Mouse (Mus musculus): ENCODE results near the gene Bhlha15. TPM values are rescaled to one million over a fixed set of nuclear protein-coding genes. Genes with fewer than 3 reads are reported as not detected.

Gene Bhlha15
- polyA plus RNA-seq, 1 experiment from 2014 or later = 0.08 TPM

GRCm38 (mm10) chr5:144195567-144195966 lies 5.5 kb downstream of the Bhlha15 start:
- no peak overlapping the region for H3K9ac ChIP-seq

GRCm38 (mm10) chr5:144200616-144201015 lies 10.5 kb downstream of the Bhlha15 start:
- Histone ChIP-seq H3K4me2 (replicated peaks) (no peak overlapping the region), H3K4me1 (no peaks in the 10 kb centered on the region), H3K4me3 (no peak overlapping the region), H3K27ac (no peak overlapping the region), H3K9me3 (replicated peaks) (0 out of 2 replicates have a peak, but pooled peaks cover 9% of the 10 kb centered on the region), H3K27me3 (no peaks in the 10 kb centered on the region), H3K36me3 (peaks cover 67% of the 10 kb centered on the region), H3K9ac (no peak overlapping the region)
- 90% methylated on average over 11 of the region's 11 CpGs for WGBS
- no peak for ATAC-seq (ENCODE audit: low FRiP score)

More at GRCm38 (mm10) chr5:144195567-144195966, 5.5 kb downstream of the Bhlha15 start:
- H3K9me3 ChIP-seq (replicated peaks) = no peaks in the 10 kb centered on the region
- H3K27me3 ChIP-seq = no peaks in the 10 kb centered on the region; the same call in 1 of the 2 replicates
- no peak overlapping the region for H3K27ac ChIP-seq
- H3K36me3 ChIP-seq = peaks cover 40% of the 10 kb centered on the region
- H3K4me2 ChIP-seq (replicated peaks) = no peak overlapping the region
- peaks cover 6% of the 10 kb centered on the region for H3K4me1 ChIP-seq
- 95% methylated on average over 8 of the region's 8 CpGs for WGBS
- H3K4me3 ChIP-seq = no peak overlapping the region
- no peak for ATAC-seq (ENCODE audit: low FRiP score)

GRCm38 (mm10) chr5:144202430-144202829 lies 12.3 kb downstream of the Bhlha15 start:
- H3K27ac ChIP-seq = no peak overlapping the region
- no peak overlapping the region for H3K9ac ChIP-seq
- H3K4me3 ChIP-seq = no peak overlapping the region
- peaks cover 82% of the 10 kb centered on the region for H3K36me3 ChIP-seq
- 0 out of 2 replicates have a peak, but pooled peaks cover 9% of the 10 kb centered on the region for H3K9me3 ChIP-seq (replicated peaks)
- no peak overlapping the region for H3K4me2 ChIP-seq (replicated peaks)
- no peaks in the 10 kb centered on the region for H3K4me1 ChIP-seq
- ATAC-seq (ENCODE audit: low FRiP score) = no peak
- WGBS = 96% methylated on average over 6 of the region's 6 CpGs
- H3K27me3 ChIP-seq = no peaks in the 10 kb centered on the region

- H3K27ac ChIP-seq = no peak overlapping the region
- H3K27me3 ChIP-seq = no peaks in the 10 kb centered on the region
- no peaks in the 10 kb centered on the region for H3K4me1 ChIP-seq
- H3K9me3 ChIP-seq (replicated peaks) = 0 out of 2 replicates have a peak, but pooled peaks cover 9% of the 10 kb centered on the region
- no peak overlapping the region for H3K9ac ChIP-seq
- ATAC-seq (ENCODE audit: low FRiP score) = no peak
- H3K36me3 ChIP-seq = peaks cover 82% of the 10 kb centered on the region
- WGBS = 92% methylated on average over 10 of the region's 10 CpGs
- H3K4me2 ChIP-seq (replicated peaks) = no peak overlapping the region
- no peak overlapping the region for H3K4me3 ChIP-seq
Measured at GRCm38 (mm10) chr5:144203398-144203959, 13.4 kb downstream of the Bhlha15 start.

- H3K9me3 ChIP-seq (replicated peaks) = 0 out of 2 replicates have a peak, but pooled peaks cover 9% of the 10 kb centered on the region
- WGBS = 93% methylated on average over 12 of the region's 12 CpGs
- H3K9ac ChIP-seq = no peak overlapping the region
- no peak for ATAC-seq (ENCODE audit: low FRiP score)
- no peak overlapping the region for H3K4me3 ChIP-seq
- H3K36me3 ChIP-seq = peaks cover 78% of the 10 kb centered on the region
- no peak overlapping the region for H3K27ac ChIP-seq
- no peak overlapping the region for H3K4me2 ChIP-seq (replicated peaks)
- no peaks in the 10 kb centered on the region for H3K27me3 ChIP-seq
- no peaks in the 10 kb centered on the region for H3K4me1 ChIP-seq
Measured at GRCm38 (mm10) chr5:144204303-144204702, 14.2 kb downstream of the Bhlha15 start.

- Histone ChIP-seq H3K4me2 (replicated peaks) (no peak overlapping the region), H3K27me3 (no peaks in the 10 kb centered on the region), H3K4me3 (no peak overlapping the region), H3K4me1 (no peaks in the 10 kb centered on the region), H3K9me3 (replicated peaks) (0 out of 2 replicates have a peak, but pooled peaks cover 9% of the 10 kb centered on the region), H3K9ac (no peak overlapping the region), H3K27ac (no peak overlapping the region), H3K36me3 (peaks cover 81% of the 10 kb centered on the region)
- whole genome bisulfite sequencing = 72% methylated on average over 10 of the region's 10 CpGs
- ATAC-seq (ENCODE audit: low FRiP score) = no peak
Measured at GRCm38 (mm10) chr5:144204911-144205310, 14.8 kb downstream of the Bhlha15 start.

- no peaks in the 10 kb centered on the region for H3K27me3 ChIP-seq
- WGBS = 94% methylated on average over 15 of the region's 15 CpGs
- H3K4me2 ChIP-seq (replicated peaks) = no peak overlapping the region
- H3K9ac ChIP-seq = no peak overlapping the region
- H3K4me3 ChIP-seq = no peak overlapping the region
- H3K9me3 ChIP-seq (replicated peaks) = 0 out of 2 replicates have a peak, but pooled peaks cover 9% of the 10 kb centered on the region
- H3K27ac ChIP-seq = no peak overlapping the region
- H3K4me1 ChIP-seq = no peaks in the 10 kb centered on the region
- peaks cover 83% of the 10 kb centered on the region for H3K36me3 ChIP-seq
- ATAC-seq (ENCODE audit: low FRiP score) = no peak
Measured at GRCm38 (mm10) chr5:144206069-144206468, 16.0 kb downstream of the Bhlha15 start.

- H3K27me3 ChIP-seq = no peaks in the 10 kb centered on the region
- 49% methylated on average over 11 of the region's 11 CpGs for WGBS
- no peaks in the 10 kb centered on the region for H3K4me1 ChIP-seq
- H3K27ac ChIP-seq = no peak overlapping the region
- ATAC-seq (ENCODE audit: low FRiP score) = peak; percentile 33; the same call in 1 of the 2 replicates
- no peak overlapping the region for H3K9ac ChIP-seq
- H3K9me3 ChIP-seq (replicated peaks) = 0 out of 2 replicates have a peak, but pooled peaks cover 4% of the 10 kb centered on the region
- H3K4me3 ChIP-seq = no peak overlapping the region
- H3K4me2 ChIP-seq (replicated peaks) = no peak overlapping the region
- peaks cover 85% of the 10 kb centered on the region for H3K36me3 ChIP-seq
Measured at GRCm38 (mm10) chr5:144207478-144207877, 17.4 kb downstream of the Bhlha15 start.

- WGBS = 26% methylated on average over 7 of the region's 7 CpGs
- no peak overlapping the region for H3K9ac ChIP-seq
- no peak for ATAC-seq (ENCODE audit: low FRiP score)
- no peak overlapping the region for H3K27ac ChIP-seq
- H3K36me3 ChIP-seq = peaks cover 58% of the 10 kb centered on the region
- no peaks in the 10 kb centered on the region for H3K27me3 ChIP-seq
- no peaks in the 10 kb centered on the region for H3K9me3 ChIP-seq (replicated peaks)
- no peaks in the 10 kb centered on the region for H3K4me1 ChIP-seq
- H3K4me2 ChIP-seq (replicated peaks) = no peak overlapping the region
- no peak overlapping the region for H3K4me3 ChIP-seq
Measured at GRCm38 (mm10) chr5:144214453-144214852, 24.4 kb downstream of the Bhlha15 start.

- Histone ChIP-seq H3K9ac (no peak overlapping the region), H3K27me3 (no peaks in the 10 kb centered on the region), H3K4me3 (no peak overlapping the region), H3K36me3 (peaks cover 43% of the 10 kb centered on the region), H3K4me1 (no peaks in the 10 kb centered on the region), H3K27ac (no peak overlapping the region), H3K9me3 (replicated peaks) (no peaks in the 10 kb centered on the region), H3K4me2 (replicated peaks) (no peak overlapping the region)
- no peak for ATAC-seq (ENCODE audit: low FRiP score)
- WGBS = 85% methylated on average over 2 of the region's 2 CpGs
Measured at GRCm38 (mm10) chr5:144215992-144216391, 25.9 kb downstream of the Bhlha15 start.

- H3K4me1 ChIP-seq = peaks cover 14% of the 10 kb centered on the region
- H3K9ac ChIP-seq = no peak overlapping the region
- H3K27ac ChIP-seq = no peak overlapping the region
- peaks cover 26% of the 10 kb centered on the region for H3K36me3 ChIP-seq
- no peak overlapping the region for H3K4me3 ChIP-seq
- no peaks in the 10 kb centered on the region for H3K9me3 ChIP-seq (replicated peaks)
- no peak for ATAC-seq (ENCODE audit: low FRiP score)
- no peak overlapping the region for H3K4me2 ChIP-seq (replicated peaks)
- WGBS = 95% methylated on average over 7 of the region's 7 CpGs
- no peaks in the 10 kb centered on the region for H3K27me3 ChIP-seq
Measured at GRCm38 (mm10) chr5:144218061-144218460, 28.0 kb downstream of the Bhlha15 start.

- Histone ChIP-seq H3K36me3 (peaks cover 15% of the 10 kb centered on the region; the same call in 1 of the 2 replicates), H3K9ac (no peak overlapping the region), H3K9me3 (replicated peaks) (no peaks in the 10 kb centered on the region), H3K27me3 (no peaks in the 10 kb centered on the region), H3K4me3 (no peak overlapping the region), H3K27ac (no peak overlapping the region), H3K4me1 (peaks cover 18% of the 10 kb centered on the region), H3K4me2 (replicated peaks) (no peak overlapping the region)
- ATAC-seq (ENCODE audit: low FRiP score) = no peak
- WGBS = 71% methylated on average over 12 of the region's 12 CpGs
Measured at GRCm38 (mm10) chr5:144219306-144219705, 29.2 kb downstream of the Bhlha15 start.

GRCm38 (mm10) chr5:144219936-144220335 lies 29.9 kb downstream of the Bhlha15 start:
- H3K9me3 ChIP-seq (replicated peaks) = no peaks in the 10 kb centered on the region

More at GRCm38 (mm10) chr5:144219936-144220335, 29.9 kb downstream of the Bhlha15 start:
- Histone ChIP-seq H3K4me1 (peaks cover 20% of the 10 kb centered on the region), H3K9ac (no peak overlapping the region), H3K27ac (no peak overlapping the region), H3K4me3 (no peak overlapping the region), H3K36me3 (peaks cover 12% of the 10 kb centered on the region; the same call in 1 of the 2 replicates), H3K27me3 (no peaks in the 10 kb centered on the region), H3K4me2 (replicated peaks) (no peak overlapping the region)
- ATAC-seq (ENCODE audit: low FRiP score) = no peak
- WGBS = 88% methylated on average over 5 of the region's 5 CpGs

Measured in hindbrain, embryonic 12.5 days (tissue).